Mouse (Mus musculus) common myeloid progenitor, adult 5-6 weeks (primary cell): ENCODE data around the gene Gcm1. TPM values are rescaled to one million over a fixed set of nuclear protein-coding genes. Genes with fewer than 3 reads are reported as not detected.

Experiments used
- ATAC-seq: replicated peaks from 2 replicates; pipeline ENCODE4 v1.8.0; 2016; ENCODE audit warnings: low read depth, mild to moderate bottlenecking, moderate TSS enrichment, inconsistent platforms; ENCODE audit not compliant: poor library complexity, severe bottlenecking
- total RNA-seq: library from RNA; stranded (forward); fragments of 200-1000, 187-1606 nt; gene quantifications from 2 replicates; pipeline ENCODE4 v1.2.3, GENCODE M21; 2017

Gene Gcm1
- total RNA-seq, result not detected in 2 replicates

DNA sequence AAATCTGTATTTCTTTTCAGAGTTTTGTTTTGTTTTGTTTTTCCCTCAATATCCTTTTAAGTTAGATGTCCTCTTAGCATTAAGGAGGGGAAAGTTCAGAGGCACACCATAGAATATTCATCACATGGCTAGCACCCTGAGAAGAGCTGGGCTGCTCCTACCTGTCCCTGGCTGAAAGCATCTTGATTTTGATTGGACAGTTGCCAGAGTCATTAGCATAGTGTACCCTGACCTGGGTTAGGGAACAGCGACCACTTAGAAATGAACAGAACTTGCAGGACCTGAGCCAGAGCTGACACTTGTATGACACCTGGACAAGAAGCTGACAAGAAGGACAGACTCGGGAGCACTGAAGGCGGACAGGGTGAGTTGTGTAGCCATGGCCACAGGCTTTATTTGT is at the start of gene Gcm1:
TSS of gene Gcm1 (plus strand) at position 248 of the 400 bp plus-strand sequence.
- ATAC-seq, result no peak

GRCm38 (mm10) chr9:78003278-78003677 is 48.4 kb upstream of the Gcm1 start:
- ATAC-seq, result no peak

GRCm38 (mm10) chr9:78005481-78005880 is 46.2 kb upstream of the Gcm1 start:
- peak; percentile 55 for ATAC-seq

- ATAC-seq, result peak; percentile 83
Observed at GRCm38 (mm10) chr9:78006209-78007001, 45.3 kb upstream of the Gcm1 start.

DNA sequence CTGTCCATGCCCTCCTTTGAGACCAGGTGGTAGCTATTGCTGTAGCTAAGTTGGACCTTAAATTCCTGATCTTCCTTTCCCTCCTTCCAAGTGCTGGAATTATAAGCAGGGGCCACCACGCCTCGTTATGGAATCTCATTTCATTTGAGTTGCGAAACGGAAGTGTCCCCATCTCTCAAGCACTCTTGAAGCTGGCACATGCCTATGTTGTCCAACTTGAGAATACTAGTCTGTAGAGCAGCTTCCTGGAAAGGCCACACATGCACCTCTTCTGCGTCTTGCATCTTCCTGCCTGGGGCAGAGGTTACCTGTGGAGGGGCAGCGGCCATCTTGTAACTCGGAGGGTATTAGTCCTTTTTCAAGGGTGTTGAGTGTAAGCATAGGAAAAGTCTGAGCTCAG is 42.3 kb upstream of the Gcm1 start:
- ATAC-seq, result no peak

- peak; percentile 60 for ATAC-seq
Observed at GRCm38 (mm10) chr9:78010187-78010586, 41.5 kb upstream of the Gcm1 start.

- peak; percentile 9; the same call in 1 of the 2 replicates for ATAC-seq
Observed at GRCm38 (mm10) chr9:78010707-78011106, 41.0 kb upstream of the Gcm1 start.

DNA sequence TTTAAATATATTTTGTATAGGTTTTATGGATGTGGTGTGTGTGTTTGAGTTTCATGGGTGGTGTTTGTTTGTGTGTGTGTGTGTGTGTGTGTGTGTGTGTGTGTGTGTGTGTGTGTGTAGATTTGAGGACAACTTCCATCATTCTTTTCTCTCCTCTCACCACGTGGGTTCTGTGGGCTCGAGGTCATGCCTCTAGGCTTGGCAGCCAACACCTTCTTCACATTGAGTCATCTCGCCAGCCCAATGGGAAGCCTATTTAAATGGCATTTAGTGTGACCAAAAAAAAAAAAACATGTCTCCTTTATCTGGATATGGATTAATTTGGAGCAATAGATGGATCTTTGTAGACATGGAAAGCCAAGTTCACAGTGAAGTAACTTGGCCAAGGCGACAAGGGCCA is 39.7 kb upstream of the Gcm1 start:
- ATAC-seq, result no peak

DNA sequence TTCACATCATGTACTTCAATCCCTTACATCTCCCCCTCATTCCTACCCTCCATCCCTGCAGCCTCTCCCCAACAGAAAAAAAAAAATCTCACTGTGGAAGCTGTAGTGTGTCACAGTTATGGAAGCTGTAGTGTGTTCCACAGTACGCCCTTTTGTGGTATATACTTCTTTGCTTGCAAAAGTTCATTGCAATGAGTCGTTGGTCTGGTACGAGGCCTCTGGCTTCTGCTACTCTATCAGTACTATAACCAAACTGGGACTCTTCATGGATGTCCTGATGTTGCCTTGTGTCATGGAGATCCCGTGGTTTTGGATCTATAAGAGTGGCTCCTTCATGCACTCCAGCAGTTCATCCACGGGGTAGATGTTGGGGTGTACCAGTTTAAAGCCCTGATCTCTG is 39.0 kb upstream of the Gcm1 start:
- no peak for ATAC-seq

DNA sequence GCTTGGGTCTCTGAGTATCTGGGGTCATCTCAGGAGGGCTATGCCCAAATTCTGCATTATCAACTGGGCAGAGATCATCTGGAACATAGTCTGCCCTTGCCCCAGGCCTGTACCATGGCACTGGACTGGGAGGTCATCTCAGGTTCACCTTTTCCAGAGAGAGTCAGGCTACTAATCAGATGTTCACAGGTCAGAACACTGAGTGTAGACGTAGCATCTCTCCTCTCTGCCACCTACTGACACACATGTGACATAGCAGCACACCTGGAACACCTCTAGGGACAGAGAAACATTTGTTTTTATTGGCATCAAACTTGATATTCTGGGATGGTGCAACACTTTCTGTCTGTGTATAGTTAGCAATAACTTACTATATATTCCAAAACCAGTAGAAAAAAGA is 37.9 kb upstream of the Gcm1 start:
- no peak for ATAC-seq

DNA sequence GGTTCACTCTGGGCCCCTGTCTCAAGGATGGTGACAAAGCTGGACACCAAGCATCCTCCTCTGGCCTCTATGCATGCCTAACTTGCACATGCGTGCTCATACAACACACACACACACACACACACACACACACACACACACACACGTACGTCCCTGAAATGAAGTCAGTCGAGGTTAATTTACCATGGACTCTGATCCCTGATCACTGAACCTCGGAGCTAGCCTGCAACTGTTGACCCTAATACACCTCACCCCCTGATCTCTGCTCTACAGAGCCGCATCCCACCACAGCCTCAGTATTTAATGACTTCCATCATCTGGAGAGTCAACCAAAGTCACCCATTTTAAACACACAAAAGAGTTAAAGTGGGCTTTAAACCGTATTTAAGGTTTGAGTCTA is 35.9 kb upstream of the Gcm1 start:
- ATAC-seq, result no peak

DNA sequence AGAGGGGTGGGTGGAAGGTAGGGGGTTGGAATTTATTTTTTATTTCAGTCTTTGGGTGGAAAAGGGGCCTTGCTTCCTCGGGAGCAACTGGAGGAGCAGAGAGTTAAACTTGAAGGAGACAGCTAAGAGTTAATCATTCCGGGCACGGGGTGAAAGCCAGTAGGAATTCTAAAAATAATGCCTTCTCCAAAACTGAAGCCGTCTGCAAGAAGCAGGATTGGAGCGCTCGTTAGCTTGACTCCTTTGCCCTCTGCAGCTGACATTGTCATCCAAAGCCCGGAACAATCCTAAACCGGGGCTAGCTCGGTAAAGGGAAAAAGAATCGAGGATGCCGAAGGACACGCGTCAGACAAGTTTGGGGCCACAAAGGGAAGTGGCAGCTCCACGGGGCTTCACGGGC is 35.4 kb upstream of the Gcm1 start:
- ATAC-seq, result no peak

DNA sequence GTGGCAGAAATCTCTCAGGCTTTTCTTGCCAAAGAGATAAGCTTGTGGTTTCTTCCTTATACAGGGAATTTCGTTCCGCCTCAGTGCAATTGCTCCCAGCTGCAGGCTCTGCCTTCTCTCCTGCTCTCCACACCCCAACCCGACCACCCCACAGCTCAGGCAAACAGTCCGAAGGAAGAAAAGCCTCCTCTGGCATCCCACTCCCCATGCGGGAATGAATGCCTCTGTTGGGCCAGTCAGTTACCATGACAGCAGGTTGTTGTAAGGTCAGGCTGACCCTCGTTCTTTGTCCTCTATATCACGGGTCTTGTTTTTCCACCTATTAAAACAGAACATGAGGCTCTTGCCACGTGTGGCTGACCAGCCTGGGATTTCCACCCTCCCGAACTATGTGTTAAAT is 30.5 kb upstream of the Gcm1 start:
- no peak for ATAC-seq

DNA sequence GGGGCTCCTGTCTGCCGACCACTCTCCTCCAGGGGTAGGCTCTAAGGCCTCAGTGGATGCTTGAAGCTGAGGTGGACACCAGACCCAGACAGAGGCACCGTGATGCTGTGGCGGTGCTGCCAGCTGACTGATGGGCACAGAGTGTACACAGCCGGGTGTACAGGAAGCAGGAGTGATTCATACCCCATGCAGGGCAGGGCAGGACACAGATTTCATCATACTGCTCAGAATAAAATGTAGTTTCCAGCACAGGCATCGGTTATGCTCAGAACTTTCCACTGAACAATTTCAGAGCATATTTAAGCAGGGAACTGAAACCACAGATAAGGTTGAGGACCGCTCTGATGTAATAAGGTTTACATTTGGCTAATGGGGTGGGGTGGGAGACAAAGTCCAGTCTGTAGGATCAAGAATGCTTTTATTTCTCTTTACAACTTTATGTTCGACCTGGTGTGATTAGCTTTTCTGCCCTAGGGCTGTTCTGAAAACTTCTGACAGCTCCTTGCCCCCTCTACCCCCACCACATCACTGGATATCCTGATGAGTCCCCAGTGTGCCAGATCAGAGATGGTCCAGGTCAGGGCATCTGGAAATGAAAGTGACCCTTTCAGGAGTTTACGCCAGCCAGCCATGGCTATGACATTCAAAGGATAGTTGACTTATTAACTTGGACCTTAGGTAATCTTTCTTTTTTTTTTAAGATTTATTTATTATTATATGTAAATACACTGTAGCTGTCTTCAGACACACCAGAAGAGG is 29.4 kb upstream of the Gcm1 start:
- peak; percentile 82 for ATAC-seq

GRCm38 (mm10) chr9:78024823-78025222 is 26.9 kb upstream of the Gcm1 start:
- peak; percentile 58 for ATAC-seq

DNA sequence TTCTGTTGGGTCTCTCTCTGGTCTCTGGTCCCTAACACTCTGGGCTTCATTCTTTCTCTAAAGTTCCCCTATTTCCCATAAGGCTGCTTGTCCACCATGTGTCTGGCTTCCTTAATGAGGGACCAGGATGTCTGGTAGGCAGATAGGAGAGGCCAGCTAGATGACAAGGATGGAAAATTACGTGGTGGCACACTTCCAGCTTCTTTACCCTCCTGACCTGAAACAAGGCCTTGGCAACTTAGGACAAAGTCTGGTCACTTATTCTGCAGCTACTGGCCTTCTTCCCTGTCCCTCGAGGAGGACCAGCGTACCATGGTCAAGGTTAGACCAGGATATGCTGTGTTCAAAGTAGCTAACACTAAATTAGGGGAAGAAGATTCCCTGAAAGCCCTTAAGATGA is 24.6 kb upstream of the Gcm1 start:
- no peak for ATAC-seq

GRCm38 (mm10) chr9:78030835-78031456 is 20.8 kb upstream of the Gcm1 start:
- no peak for ATAC-seq

- no peak for ATAC-seq
Observed at GRCm38 (mm10) chr9:78032930-78033329, 18.8 kb upstream of the Gcm1 start.

DNA sequence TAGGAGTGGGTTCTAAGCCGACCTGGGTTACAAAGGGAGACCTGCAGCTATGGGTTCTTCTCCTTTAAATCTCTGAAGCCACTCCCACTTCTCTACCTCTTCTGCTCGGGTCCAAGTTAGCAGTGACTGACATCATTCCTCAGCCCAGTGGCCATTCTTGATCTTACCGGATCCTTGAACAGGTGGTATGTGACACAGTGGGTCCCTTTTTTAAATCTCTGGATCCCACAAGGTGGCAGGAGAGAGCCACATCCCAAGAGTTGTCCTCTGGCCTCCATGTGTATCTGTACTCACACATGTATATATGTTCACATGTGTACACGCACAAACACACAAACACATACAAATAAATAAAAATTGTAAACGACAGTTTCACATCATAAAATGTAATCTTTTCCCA is 16.4 kb upstream of the Gcm1 start:
- no peak for ATAC-seq

DNA sequence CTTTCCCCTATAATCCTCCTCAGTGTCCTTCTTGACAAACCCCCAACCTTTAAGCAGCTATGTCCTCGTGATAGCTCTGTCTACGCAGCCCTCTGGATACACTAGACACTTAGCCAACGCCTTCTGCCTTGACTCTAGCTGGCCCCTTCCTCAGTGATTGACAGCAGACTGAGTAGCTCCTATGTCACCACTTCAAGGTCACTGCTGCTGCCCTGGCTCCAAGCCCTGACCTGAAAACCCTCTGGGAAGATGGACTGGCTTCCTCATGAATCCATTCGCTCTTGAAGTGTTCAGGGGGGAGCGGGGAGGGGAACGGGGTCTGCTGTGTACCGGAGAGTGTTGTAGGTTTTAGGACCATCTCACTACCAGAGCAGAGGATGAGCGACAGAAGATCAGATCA is 15.9 kb upstream of the Gcm1 start:
- no peak for ATAC-seq
